ENCODE assay signal across 20 mouse cellular contexts in the genomic region with DNA sequence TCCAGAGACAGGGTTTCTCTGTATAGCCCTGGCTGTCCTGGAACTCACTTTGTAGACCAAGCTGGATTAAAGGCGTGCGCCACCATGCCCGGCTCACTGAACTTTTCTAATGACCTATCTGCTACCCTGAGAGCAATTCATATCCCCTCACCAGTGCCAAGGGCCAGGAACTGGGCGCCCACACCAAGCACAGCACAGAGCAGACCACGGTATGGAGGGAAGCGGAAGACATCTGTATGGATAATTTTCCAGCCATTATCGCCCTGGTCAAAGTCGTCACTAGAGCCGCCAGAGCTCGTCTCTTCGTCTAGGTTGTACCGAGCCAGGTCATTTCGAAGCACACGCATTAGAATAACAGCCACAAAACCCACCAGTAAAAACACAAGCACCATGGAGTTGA. TPM values are rescaled to one million over a fixed set of nuclear protein-coding genes. Genes with fewer than 3 reads are reported as not detected.
DNase-seq lines count a peak whose midpoint lies in the region; ATAC-seq and TF ChIP-seq lines count a peak whose summit lies in the region.
"Had no signal": no experiment of that assay in that cellular context is flagged by ENCODE, and none has a peak within 500 bp of the region (broad histone marks: within the 10 kb centered on the region; RNA-seq: fewer than 3 reads in every experiment).

No protein-coding gene starts in this region.

- ATAC-seq in intestine, embryonic 15.5 days = no peak
- no peak for ATAC-seq in intestine, embryonic 16.5 days
- ATAC-seq in liver, embryonic 12.5 days = no peak
- no peak for ATAC-seq in liver, postnatal 0 days
- ATAC-seq: forebrain, embryonic 14.5 days; forebrain, embryonic 16.5 days had no signal

- H3K36me3 ChIP-seq in intestine, embryonic 15.5 days = peaks cover 37% of the 10 kb centered on the region
- H3K36me3 ChIP-seq in intestine, embryonic 16.5 days (ENCODE audit: control insufficient read depth, insufficient read depth, low read length) = peaks cover 25% of the 10 kb centered on the region
- H3K36me3 ChIP-seq in liver, embryonic 12.5 days = peaks cover 61% of the 10 kb centered on the region
- peaks cover 47% of the 10 kb centered on the region for H3K36me3 ChIP-seq in liver, postnatal 0 days (replicated peaks; ENCODE audit: insufficient read depth, low read length)

- TF ChIP-seq CTCF in liver, postnatal 0 days (IDR thresholded peaks at IDR 0.05; ENCODE audit: low read depth) = no peak

- DNase-seq in liver, postnatal 0 days = no peak
- DNase-seq: adrenal gland, adult 2 months; adrenal gland, postnatal 10 days; adrenal gland, postnatal 25 days; cerebellum, adult 11 months; cerebellum, adult 18-20 months; cerebellum, adult 8-10 months; cerebellum, adult 9-11 months; cerebellum, postnatal 14 days; cerebellum, postnatal 36 days; embryo, embryonic 11 days had no signal

- 0 out of 2 replicates have a peak overlapping the region, but pooled peaks have one; percentile 17 for H3K27ac ChIP-seq in intestine, embryonic 15.5 days
- H3K27ac ChIP-seq in intestine, embryonic 16.5 days (ENCODE audit: low read length) = no peak overlapping the region
- no peak overlapping the region for H3K27ac ChIP-seq in liver, embryonic 12.5 days
- H3K27ac ChIP-seq in liver, postnatal 0 days (ENCODE audit: low read depth) = no peak overlapping the region
- H3K27ac ChIP-seq: embryonic facial prominence, embryonic 13.5 days; embryonic facial prominence, embryonic 15.5 days; forebrain, embryonic 10.5 days; forebrain, embryonic 12.5 days had no signal

- WGBS in intestine, embryonic 15.5 days = 98% methylated on average over 14 of the region's 14 CpGs
- WGBS in intestine, embryonic 16.5 days = 96% methylated on average over 14 of the region's 14 CpGs
- WGBS in liver, embryonic 12.5 days (ENCODE audit: insufficient replicate concordance) = 96% methylated on average over 14 of the region's 14 CpGs
- 95% methylated on average over 14 of the region's 14 CpGs for WGBS in liver, postnatal 0 days (ENCODE audit: insufficient replicate concordance)

- H3K9ac ChIP-seq in intestine, embryonic 15.5 days = no peak overlapping the region
- no peak overlapping the region for H3K9ac ChIP-seq in intestine, embryonic 16.5 days (ENCODE audit: low read depth, low read length)
- H3K9ac ChIP-seq in liver, embryonic 12.5 days = no peak overlapping the region
- no peak overlapping the region for H3K9ac ChIP-seq in liver, postnatal 0 days (replicated peaks)
- H3K9ac ChIP-seq: embryonic facial prominence, embryonic 13.5 days; embryonic facial prominence, embryonic 15.5 days; forebrain, embryonic 12.5 days had no signal

- no peak overlapping the region for H3K4me3 ChIP-seq in intestine, embryonic 15.5 days (replicated peaks)
- no peak overlapping the region for H3K4me3 ChIP-seq in intestine, embryonic 16.5 days (ENCODE audit: low read length)
- no peak overlapping the region for H3K4me3 ChIP-seq in liver, embryonic 12.5 days
- H3K4me3 ChIP-seq in liver, postnatal 0 days (ENCODE audit: low read depth, low read length) = no peak overlapping the region
- H3K4me3 ChIP-seq: embryonic facial prominence, embryonic 13.5 days; embryonic facial prominence, embryonic 15.5 days; forebrain, embryonic 10.5 days; forebrain, embryonic 12.5 days had no signal

- TF ChIP-seq EP300 in liver, postnatal 0 days (IDR thresholded peaks at IDR 0.05; ENCODE audit: low read depth) = no peak

- peaks cover 16% of the 10 kb centered on the region for H3K4me1 ChIP-seq in intestine, embryonic 15.5 days (replicated peaks)
- H3K4me1 ChIP-seq in intestine, embryonic 16.5 days (ENCODE audit: control insufficient read depth, insufficient read depth, low read length) = peaks cover 20% of the 10 kb centered on the region
- H3K4me1 ChIP-seq in liver, embryonic 12.5 days = peaks cover 40% of the 10 kb centered on the region
- peaks cover 19% of the 10 kb centered on the region for H3K4me1 ChIP-seq in liver, postnatal 0 days (ENCODE audit: insufficient read depth)

- no peak overlapping the region for H3K4me2 ChIP-seq in intestine, embryonic 15.5 days (replicated peaks)
- H3K4me2 ChIP-seq in intestine, embryonic 16.5 days (ENCODE audit: low read depth, low read length) = no peak overlapping the region
- H3K4me2 ChIP-seq in liver, embryonic 12.5 days = peak overlapping the region; percentile 6; the same call in 1 of the 2 replicates
- no peak overlapping the region for H3K4me2 ChIP-seq in liver, postnatal 0 days (ENCODE audit: low read depth, low read length)
- H3K4me2 ChIP-seq: embryonic facial prominence, embryonic 13.5 days; embryonic facial prominence, embryonic 15.5 days; forebrain, embryonic 12.5 days had no signal

- no peaks in the 10 kb centered on the region for H3K27me3 ChIP-seq in intestine, embryonic 15.5 days (replicated peaks)
- no peaks in the 10 kb centered on the region for H3K27me3 ChIP-seq in intestine, embryonic 16.5 days (replicated peaks; ENCODE audit: control insufficient read depth, insufficient read depth, low read length)
- no peaks in the 10 kb centered on the region for H3K27me3 ChIP-seq in liver, embryonic 12.5 days (replicated peaks)
- H3K27me3 ChIP-seq in liver, postnatal 0 days (ENCODE audit: insufficient read depth, low read length) = no peaks in the 10 kb centered on the region
- H3K27me3 ChIP-seq: embryonic facial prominence, embryonic 13.5 days; embryonic facial prominence, embryonic 15.5 days; forebrain, embryonic 12.5 days had no signal

- no peaks in the 10 kb centered on the region for H3K9me3 ChIP-seq in intestine, embryonic 15.5 days
- no peaks in the 10 kb centered on the region for H3K9me3 ChIP-seq in intestine, embryonic 16.5 days (ENCODE audit: control insufficient read depth, low read length)
- no peaks in the 10 kb centered on the region for H3K9me3 ChIP-seq in liver, embryonic 12.5 days (replicated peaks)
- H3K9me3 ChIP-seq in liver, postnatal 0 days (ENCODE audit: low read length) = no peaks in the 10 kb centered on the region
- H3K9me3 ChIP-seq: embryonic facial prominence, embryonic 13.5 days; embryonic facial prominence, embryonic 15.5 days; forebrain, embryonic 10.5 days; forebrain, embryonic 12.5 days had no signal

RNA-seq across cellular contexts. Expression of a gene that starts 2.8 kb away (rescaled TPM):
- polyA plus RNA-seq in intestine, embryonic 15.5 days (2015; fragmentation: Nextera tagmentation; extraction: Ambion mirVana) = 119 and 124 TPM in 2 replicates
- polyA plus RNA-seq in intestine, embryonic 16.5 days (2015; fragmentation: Nextera tagmentation; extraction: Ambion mirVana) = 131 and 133 TPM in 2 replicates
- 64.9 and 69.7 TPM in 2 replicates for polyA plus RNA-seq in liver, embryonic 12.5 days (2016; fragmentation: Nextera tagmentation; extraction: Ambion mirVana)
- polyA plus RNA-seq in liver, postnatal 0 days (2015; fragmentation: Nextera tagmentation; extraction: Ambion mirVana) = 39.3 and 42.8 TPM in 2 replicates

RNA-seq across cellular contexts. Expression of a gene that starts 3.1 kb away (rescaled TPM):
- polyA plus RNA-seq in intestine, embryonic 15.5 days (2015; fragmentation: Nextera tagmentation; extraction: Ambion mirVana) = 0.86 and 2.6 TPM in 2 replicates
- 0.53 and 0.70 TPM in 2 replicates for polyA plus RNA-seq in intestine, embryonic 16.5 days (2015; fragmentation: Nextera tagmentation; extraction: Ambion mirVana)
- polyA plus RNA-seq in liver, embryonic 12.5 days (2016; fragmentation: Nextera tagmentation; extraction: Ambion mirVana) = 1.8 and 2.8 TPM in 2 replicates
- 0.99 and 1.6 TPM in 2 replicates for polyA plus RNA-seq in liver, postnatal 0 days (2015; fragmentation: Nextera tagmentation; extraction: Ambion mirVana)

RNA-seq across cellular contexts. Expression of a gene that starts 5.1 kb away (rescaled TPM):
- 63.8 and 72.8 TPM in 2 replicates for polyA plus RNA-seq in intestine, embryonic 15.5 days (2015; fragmentation: Nextera tagmentation; extraction: Ambion mirVana)
- 65.5 and 71.1 TPM in 2 replicates for polyA plus RNA-seq in intestine, embryonic 16.5 days (2015; fragmentation: Nextera tagmentation; extraction: Ambion mirVana)
- polyA plus RNA-seq in liver, embryonic 12.5 days (2016; fragmentation: Nextera tagmentation; extraction: Ambion mirVana) = 46.0 and 48.8 TPM in 2 replicates
- 14.7 and 16.6 TPM in 2 replicates for polyA plus RNA-seq in liver, postnatal 0 days (2015; fragmentation: Nextera tagmentation; extraction: Ambion mirVana)

RNA-seq across cellular contexts. Expression of a gene that starts 9.2 kb away (rescaled TPM):
- polyA plus RNA-seq in intestine, embryonic 15.5 days (2015; fragmentation: Nextera tagmentation; extraction: Ambion mirVana) = 0.75 and 1.2 TPM in 2 replicates
- 1.0 and 1.3 TPM in 2 replicates for polyA plus RNA-seq in intestine, embryonic 16.5 days (2015; fragmentation: Nextera tagmentation; extraction: Ambion mirVana)
- polyA plus RNA-seq in liver, embryonic 12.5 days (2016; fragmentation: Nextera tagmentation; extraction: Ambion mirVana) = 0.18 and 0.30 TPM in 2 replicates
- 0.06 and 0.21 TPM in 2 replicates for polyA plus RNA-seq in liver, postnatal 0 days (2015; fragmentation: Nextera tagmentation; extraction: Ambion mirVana)

RNA-seq across cellular contexts. Expression of a gene that starts 19.5 kb away (rescaled TPM):
- polyA plus RNA-seq in intestine, embryonic 15.5 days (2015; fragmentation: Nextera tagmentation; extraction: Ambion mirVana) = 58.4 and 62.1 TPM in 2 replicates
- 65.6 and 70.7 TPM in 2 replicates for polyA plus RNA-seq in intestine, embryonic 16.5 days (2015; fragmentation: Nextera tagmentation; extraction: Ambion mirVana)
- polyA plus RNA-seq in liver, embryonic 12.5 days (2016; fragmentation: Nextera tagmentation; extraction: Ambion mirVana) = 27.5 and 28.1 TPM in 2 replicates
- 16.0 and 16.1 TPM in 2 replicates for polyA plus RNA-seq in liver, postnatal 0 days (2015; fragmentation: Nextera tagmentation; extraction: Ambion mirVana)
